Mouse (Mus musculus) olfactory bulb, adult 2 months (tissue): ENCODE measurements at regions not wholly inside any gene's neighbourhood (a gene's known extent, or its start where the extent isn't known, plus 50 kb on each side); places are given as distances from the start of the nearest gene placed in this dataset.

Experiments
- CTCF ChIP-seq: fragments of 200-500 bp; IDR thresholded peaks from 2 replicates; pipeline ENCODE4 v1.5.1; 2012; ENCODE audit warnings: low read depth, mild to moderate bottlenecking, low read length, moderate library complexity; ENCODE audit not compliant: insufficient read depth
- POLR2A ChIP-seq: fragments of 200-500 bp; IDR thresholded peaks from 2 replicates; pipeline ENCODE4 v1.6.1; 2012; ENCODE audit warnings: mild to moderate bottlenecking, low read depth, low read length, moderate library complexity; ENCODE audit not compliant: insufficient read depth

- TF ChIP-seq POLR2A (no peak), CTCF (no peak)
Measured at GRCm38 (mm10) chr10:17003123-17003849, 719.7 kb upstream of the Cited2 start.
